Comparison of ENCODE assay signal across 9 mouse cellular contexts in genomic region chr8:119380619-119381018, GRCm38 (mm10). TPM values are rescaled to one million over a fixed set of nuclear protein-coding genes. Genes with fewer than 3 reads are reported as not detected.
DNase-seq lines count a peak whose midpoint lies in the region; ATAC-seq and TF ChIP-seq lines count a peak whose summit lies in the region.
"Had no signal": no experiment of that assay in that cellular context is flagged by ENCODE, and none has a peak within 500 bp of the region (broad histone marks: within the 10 kb centered on the region; RNA-seq: fewer than 3 reads in every experiment).

No protein-coding gene starts in this region.

- no peak overlapping the region for H3K4me3 ChIP-seq in kidney, adult 2 months (ENCODE audit: insufficient read depth, low read depth, low read length)
- H3K4me3 ChIP-seq in kidney, embryonic 16.5 days (ENCODE audit: low read length), result no peak overlapping the region
- no peak overlapping the region for H3K4me3 ChIP-seq in ES-Bruce4 (ENCODE audit: low read depth, low read length)
- H3K4me3 ChIP-seq in lung, adult 2 months (replicated peaks; ENCODE audit: extremely low read depth, low read depth, low read length), result no peak overlapping the region
- H3K4me3 ChIP-seq in forebrain, embryonic 16.5 days (replicated peaks; ENCODE audit: low read length), result no peak overlapping the region
- H3K4me3 ChIP-seq: liver, embryonic 15.5 days had no signal

- WGBS in kidney, adult 2 months, result 29% methylated on average over 4 of the region's 4 CpGs
- WGBS in kidney, embryonic 16.5 days, result 47% methylated on average over 4 of the region's 4 CpGs
- WGBS in lung, adult 2 months, result 31% methylated on average over 4 of the region's 4 CpGs
- WGBS in forebrain, embryonic 16.5 days, result 31% methylated on average over 4 of the region's 4 CpGs

- no peaks in the 10 kb centered on the region for H3K36me3 ChIP-seq in kidney, adult 2 months (ENCODE audit: control insufficient read depth, insufficient read depth, low read length)
- H3K36me3 ChIP-seq in kidney, embryonic 16.5 days (ENCODE audit: insufficient read depth, low read length), result no peaks in the 10 kb centered on the region
- H3K36me3 ChIP-seq in ES-Bruce4 (ENCODE audit: control insufficient read depth, insufficient read depth, low read length, poor library complexity, severe bottlenecking), result no peaks in the 10 kb centered on the region
- H3K36me3 ChIP-seq in forebrain, embryonic 16.5 days (ENCODE audit: control insufficient read depth, insufficient read depth), result no peaks in the 10 kb centered on the region
- H3K36me3 ChIP-seq: liver, embryonic 15.5 days had no signal

- TF ChIP-seq POLR2A in kidney, adult 2 months (IDR thresholded peaks at IDR 0.05; ENCODE audit: low read depth, low read length), result no peak
- TF ChIP-seq POLR2A in ES-Bruce4 (IDR thresholded peaks at IDR 0.05; ENCODE audit: insufficient read depth, low read length), result no peak
- TF ChIP-seq POLR2A in lung, adult 2 months (IDR thresholded peaks at IDR 0.05; ENCODE audit: borderline replicate concordance, extremely low read depth, low read depth, low read length), result no peak

- no peak overlapping the region for H3K27ac ChIP-seq in kidney, adult 2 months (ENCODE audit: insufficient read depth, low read depth, low read length)
- no peak overlapping the region for H3K27ac ChIP-seq in kidney, embryonic 16.5 days (ENCODE audit: low read length)
- no peak overlapping the region for H3K27ac ChIP-seq in ES-Bruce4 (ENCODE audit: insufficient read depth, low read length)
- H3K27ac ChIP-seq in forebrain, embryonic 16.5 days (ENCODE audit: low read length), result no peak overlapping the region
- H3K27ac ChIP-seq: liver, embryonic 15.5 days had no signal

- H3K9me3 ChIP-seq in kidney, embryonic 16.5 days (ENCODE audit: low read length), result no peaks in the 10 kb centered on the region
- H3K9me3 ChIP-seq in ES-Bruce4 (replicated peaks; ENCODE audit: control insufficient read depth, insufficient read depth, low read length, poor library complexity, severe bottlenecking), result no peaks in the 10 kb centered on the region; the same call in 1 of the 2 replicates
- H3K9me3 ChIP-seq in forebrain, embryonic 16.5 days (ENCODE audit: control insufficient read depth, low read length), result no peaks in the 10 kb centered on the region
- H3K9me3 ChIP-seq: liver, embryonic 15.5 days had no signal

- no peak for TF ChIP-seq EP300 in ES-Bruce4 (IDR thresholded peaks at IDR 0.05; ENCODE audit: insufficient read depth, low read depth, low read length)

- peak; percentile 43 for DNase-seq in kidney, adult 2 months
- peak; percentile 43 for DNase-seq in c-Kit-positive CD71-negative TER-119-negative erythroid progenitor cells, embryonic 14.5 days (ENCODE audit: low read depth)
- no peak for DNase-seq in lung, adult 2 months
- no peak for DNase-seq in urinary bladder, postnatal 10 days (ENCODE audit: low spot score)
- DNase-seq in layer of hippocampus, adult 9-11 months, result no peak

- ATAC-seq in kidney, embryonic 16.5 days (ENCODE audit: low FRiP score, low TSS enrichment), result no peak
- ATAC-seq in forebrain, embryonic 16.5 days, result no peak

- H3K9ac ChIP-seq in kidney, embryonic 16.5 days (replicated peaks; ENCODE audit: low read length), result no peak overlapping the region
- no peak overlapping the region for H3K9ac ChIP-seq in ES-Bruce4 (ENCODE audit: low read depth, poor library complexity, severe bottlenecking)
- no peak overlapping the region for H3K9ac ChIP-seq in forebrain, embryonic 16.5 days (replicated peaks; ENCODE audit: low read depth, low read length)
- H3K9ac ChIP-seq: liver, embryonic 15.5 days had no signal

- TF ChIP-seq CTCF in kidney, adult 2 months (conservative IDR thresholded peaks at IDR 0.05; ENCODE audit: insufficient read depth, insufficient read length, low read depth, low read length), result peak; percentile 80
- peak; percentile 43 for TF ChIP-seq CTCF in ES-Bruce4 (IDR thresholded peaks at IDR 0.05; ENCODE audit: low read depth, low read length)
- TF ChIP-seq CTCF in lung, adult 2 months (IDR thresholded peaks at IDR 0.05; ENCODE audit: insufficient read depth, low read length), result peak; percentile 58

- H3K27me3 ChIP-seq in kidney, adult 2 months (replicated peaks; ENCODE audit: control insufficient read depth, insufficient read depth, low read length), result no peaks in the 10 kb centered on the region
- H3K27me3 ChIP-seq in kidney, embryonic 16.5 days (ENCODE audit: insufficient read depth, low read length), result no peaks in the 10 kb centered on the region
- no peaks in the 10 kb centered on the region for H3K27me3 ChIP-seq in ES-Bruce4 (ENCODE audit: control insufficient read depth, insufficient read depth, low read length, poor library complexity, severe bottlenecking)
- no peaks in the 10 kb centered on the region for H3K27me3 ChIP-seq in forebrain, embryonic 16.5 days (replicated peaks; ENCODE audit: control insufficient read depth, insufficient read depth, low read length)
- H3K27me3 ChIP-seq: liver, embryonic 15.5 days had no signal

- no peak overlapping the region for H3K4me2 ChIP-seq in kidney, embryonic 16.5 days (replicated peaks; ENCODE audit: low read depth, low read length)
- no peak overlapping the region for H3K4me2 ChIP-seq in forebrain, embryonic 16.5 days (ENCODE audit: low read length)
- H3K4me2 ChIP-seq: liver, embryonic 15.5 days had no signal

- no peaks in the 10 kb centered on the region for H3K4me1 ChIP-seq in kidney, adult 2 months (ENCODE audit: control insufficient read depth, insufficient read depth, low read length)
- H3K4me1 ChIP-seq in kidney, embryonic 16.5 days (ENCODE audit: insufficient read depth, low read length), result no peaks in the 10 kb centered on the region
- peaks cover 2% of the 10 kb centered on the region for H3K4me1 ChIP-seq in ES-Bruce4 (ENCODE audit: control insufficient read depth, insufficient read depth, low read length)
- H3K4me1 ChIP-seq in lung, adult 2 months (ENCODE audit: control insufficient read depth, insufficient read depth, low read length), result no peaks in the 10 kb centered on the region
- no peaks in the 10 kb centered on the region for H3K4me1 ChIP-seq in forebrain, embryonic 16.5 days (replicated peaks; ENCODE audit: control insufficient read depth, insufficient read depth, low read length)
- H3K4me1 ChIP-seq: liver, embryonic 15.5 days had no signal

RNA-seq across cellular contexts. Expression of gene Mlycd, which starts 14.1 kb away (rescaled TPM):
- polyA plus RNA-seq in kidney, adult 2 months (2012; rRNA removed), result 48.2 and 55.6 TPM in 2 replicates
- 13.6 and 14.1 TPM in 2 replicates for polyA plus RNA-seq in kidney, embryonic 16.5 days (2015; fragmentation: Nextera tagmentation; extraction: Ambion mirVana)
- 6.9 and 7.4 TPM in 2 replicates for polyA plus RNA-seq in ES-Bruce4 (2011; ENCODE audit: insufficient read depth, insufficient read length, low read depth, missing spikeins)
- 26.9 and 32.0 TPM in 2 replicates for polyA plus RNA-seq in lung, adult 2 months (2012; rRNA removed)
- polyA plus RNA-seq in forebrain, embryonic 16.5 days (2015; fragmentation: Nextera tagmentation; extraction: Ambion mirVana), result 13.0 and 13.9 TPM in 2 replicates

RNA-seq across cellular contexts. Expression of gene Hsbp1, which starts 36.3 kb away (rescaled TPM):
- 161 and 203 TPM in 2 replicates for polyA plus RNA-seq in kidney, adult 2 months (2012; rRNA removed)
- polyA plus RNA-seq in kidney, embryonic 16.5 days (2015; fragmentation: Nextera tagmentation; extraction: Ambion mirVana), result 329 and 342 TPM in 2 replicates
- 140 and 152 TPM in 2 replicates for polyA plus RNA-seq in ES-Bruce4 (2011; ENCODE audit: insufficient read depth, insufficient read length, low read depth, missing spikeins)
- polyA plus RNA-seq in lung, adult 2 months (2012; rRNA removed), result 90.7 and 130 TPM in 2 replicates
- 608 and 664 TPM in 2 replicates for polyA plus RNA-seq in forebrain, embryonic 16.5 days (2015; fragmentation: Nextera tagmentation; extraction: Ambion mirVana)

RNA-seq across cellular contexts. Expression of gene Osgin1, which starts 53.3 kb away (rescaled TPM):
- polyA plus RNA-seq in kidney, adult 2 months (2012; rRNA removed), result 115 and 194 TPM in 2 replicates
- polyA plus RNA-seq in kidney, embryonic 16.5 days (2015; fragmentation: Nextera tagmentation; extraction: Ambion mirVana), result 3.2 and 3.6 TPM in 2 replicates
- polyA plus RNA-seq in ES-Bruce4 (2011; ENCODE audit: insufficient read depth, insufficient read length, low read depth, missing spikeins), result not detected in 2 replicates
- 48.8 and 57.9 TPM in 2 replicates for polyA plus RNA-seq in lung, adult 2 months (2012; rRNA removed)
- polyA plus RNA-seq in forebrain, embryonic 16.5 days (2015; fragmentation: Nextera tagmentation; extraction: Ambion mirVana), result 0.20 TPM in 2 replicates

Comparison
In these comparisons a context has a peak if more than half of its experiments do, and no peak if none do; other contexts are left out.
1. RNA of gene Osgin1, which starts 53.3 kb away (polyA plus RNA-seq): 115 to 194 TPM in kidney, adult 2 months and 48.8 to 57.9 TPM in lung, adult 2 months; 3.2 to 3.6 TPM in kidney, embryonic 16.5 days, 0.20 TPM in forebrain, embryonic 16.5 days and not detected in ES-Bruce4; every median in the first group is over 10 times any median in the second.
2. DNase-seq: peak in kidney, adult 2 months (single experiment) and c-Kit-positive CD71-negative TER-119-negative erythroid progenitor cells, embryonic 14.5 days (single experiment); none in lung, adult 2 months (single experiment), urinary bladder, postnatal 10 days (single experiment) and layer of hippocampus, adult 9-11 months (single experiment).
3. Peak in every context shown above with its lines, with median percentiles within 50 percentile points of each other: CTCF ChIP-seq.